Mouse (Mus musculus) ES-Bruce4 (cell line): ENCODE measurements around the gene Zmynd11. TPM values are rescaled to one million over a fixed set of nuclear protein-coding genes. Genes with fewer than 3 reads are reported as not detected.

Experiments
- H3K27ac ChIP-seq: 2 replicates; pipeline ENCODE4 v1.5.1; 2012; ENCODE audit warnings: low read length, inconsistent platforms; ENCODE audit not compliant: insufficient read depth
- H3K27me3 ChIP-seq: 2 replicates; pipeline ENCODE4 v1.6.1; 2012; ENCODE audit warnings: mild to moderate bottlenecking, low read length, inconsistent platforms; ENCODE audit not compliant: control insufficient read depth, poor library complexity, insufficient read depth, severe bottlenecking
- H3K36me3 ChIP-seq: 2 replicates; pipeline ENCODE4 v1.6.1; 2012; ENCODE audit warnings: inconsistent platforms, mild to moderate bottlenecking, low read length, moderate library complexity; ENCODE audit not compliant: control insufficient read depth, poor library complexity, insufficient read depth, severe bottlenecking
- H3K4me1 ChIP-seq: one replicate; pipeline ENCODE4 v1.8.1; 2011; ENCODE audit warnings: low read length; ENCODE audit not compliant: control insufficient read depth, insufficient read depth
- H3K4me3 ChIP-seq: 2 replicates; pipeline ENCODE4 v1.5.1; 2011; ENCODE audit warnings: low read depth, mild to moderate bottlenecking, low read length
- H3K9ac ChIP-seq: 2 replicates; pipeline ENCODE4 v1.6.1; 2012; ENCODE audit warnings: low read depth, mild to moderate bottlenecking, inconsistent platforms; ENCODE audit not compliant: poor library complexity, severe bottlenecking
- H3K9me3 ChIP-seq: replicated peaks from 2 replicates; pipeline ENCODE4 v1.6.1; 2012; ENCODE audit warnings: mild to moderate bottlenecking, low read length, inconsistent platforms; ENCODE audit not compliant: control insufficient read depth, poor library complexity, insufficient read depth, severe bottlenecking
- CTCF ChIP-seq: IDR thresholded peaks from one replicate; pipeline ENCODE4 v1.8.1; 2011; ENCODE audit warnings: low read depth, low read length
- EP300 ChIP-seq: IDR thresholded peaks from 2 replicates; pipeline ENCODE4 v1.6.1; 2011; ENCODE audit warnings: low read depth, low read length; ENCODE audit not compliant: insufficient read depth
- POLR2A ChIP-seq: IDR thresholded peaks from one replicate; pipeline ENCODE4 v1.8.1; 2011; ENCODE audit warnings: low read length; ENCODE audit not compliant: insufficient read depth
- polyA plus RNA-seq: library from polyadenylated mRNA; stranded (reverse); fragments of >200 nt; gene quantifications from 2 replicates; pipeline ENCODE4 v1.2.4, GENCODE M21; 2011; ENCODE audit warnings: low read depth; ENCODE audit not compliant: missing spikeins, insufficient read depth, insufficient read length

Gene Zmynd11
- polyA plus RNA-seq, 1 experiment, result 48.3 TPM

GRCm38 (mm10) chr13:9729073-9729472 is 36.1 kb downstream of the Zmynd11 start:
- no peaks in the 10 kb centered on the region for H3K36me3 ChIP-seq
- no peaks in the 10 kb centered on the region for H3K4me1 ChIP-seq
- H3K9ac ChIP-seq, result no peak overlapping the region
- TF ChIP-seq EP300 (no peak), CTCF (no peak), POLR2A (no peak)
- H3K9me3 ChIP-seq, result no peaks in the 10 kb centered on the region
- H3K4me3 ChIP-seq, result no peak overlapping the region
- no peaks in the 10 kb centered on the region for H3K27me3 ChIP-seq
- no peak overlapping the region for H3K27ac ChIP-seq

GRCm38 (mm10) chr13:9715224-9715623 is 49.9 kb downstream of the Zmynd11 start:
- Histone ChIP-seq H3K9ac (no peak overlapping the region), H3K9me3 (no peaks in the 10 kb centered on the region), H3K36me3 (no peaks in the 10 kb centered on the region), H3K4me1 (no peaks in the 10 kb centered on the region), H3K27me3 (no peaks in the 10 kb centered on the region), H3K4me3 (no peak overlapping the region), H3K27ac (no peak overlapping the region)
- TF ChIP-seq EP300 (no peak), CTCF (no peak), POLR2A (no peak)

GRCm38 (mm10) chr13:9713462-9714134 is 51.5 kb downstream of the Zmynd11 start:
- no peaks in the 10 kb centered on the region for H3K27me3 ChIP-seq
- H3K9me3 ChIP-seq, result no peaks in the 10 kb centered on the region
- H3K4me1 ChIP-seq, result no peaks in the 10 kb centered on the region
- no peak overlapping the region for H3K4me3 ChIP-seq
- H3K27ac ChIP-seq, result no peak overlapping the region
- no peaks in the 10 kb centered on the region for H3K36me3 ChIP-seq
- TF ChIP-seq POLR2A (no peak), EP300 (no peak), CTCF (no peak)
- H3K9ac ChIP-seq, result no peak overlapping the region

GRCm38 (mm10) chr13:9712971-9713370 is 52.2 kb downstream of the Zmynd11 start:
- no peak for TF ChIP-seq POLR2A
- no peak for TF ChIP-seq CTCF
- no peak for TF ChIP-seq EP300
- no peak overlapping the region for H3K9ac ChIP-seq

GRCm38 (mm10) chr13:9712409-9712808 is 52.7 kb downstream of the Zmynd11 start:
- Histone ChIP-seq H3K4me3 (no peak overlapping the region), H3K9me3 (no peaks in the 10 kb centered on the region), H3K4me1 (no peaks in the 10 kb centered on the region), H3K36me3 (no peaks in the 10 kb centered on the region), H3K27ac (no peak overlapping the region), H3K9ac (no peak overlapping the region), H3K27me3 (no peaks in the 10 kb centered on the region)
- TF ChIP-seq CTCF, result no peak
- no peak for TF ChIP-seq POLR2A
- TF ChIP-seq EP300, result no peak

More at GRCm38 (mm10) chr13:9712971-9713370, 52.2 kb downstream of the Zmynd11 start:
- Histone ChIP-seq H3K4me3 (no peak overlapping the region), H3K27me3 (no peaks in the 10 kb centered on the region), H3K36me3 (no peaks in the 10 kb centered on the region), H3K9me3 (no peaks in the 10 kb centered on the region), H3K27ac (no peak overlapping the region), H3K4me1 (no peaks in the 10 kb centered on the region)

GRCm38 (mm10) chr13:9708433-9709240 is 56.5 kb downstream of the Zmynd11 start:
- Histone ChIP-seq H3K9me3 (no peaks in the 10 kb centered on the region), H3K36me3 (no peaks in the 10 kb centered on the region), H3K27ac (no peak overlapping the region), H3K4me1 (no peaks in the 10 kb centered on the region), H3K27me3 (no peaks in the 10 kb centered on the region), H3K4me3 (no peak overlapping the region), H3K9ac (no peak overlapping the region)
- TF ChIP-seq EP300 (no peak), POLR2A (no peak), CTCF (no peak)
